Mouse (Mus musculus) liver, embryonic 12.5 days (tissue): Measurements from ENCODE around the gene Cox6a1. TPM values are rescaled to one million over a fixed set of nuclear protein-coding genes. Genes with fewer than 3 reads are reported as not detected.
"Not testable (repeated sequence)": the region's sequence is repeated elsewhere in the genome, so short reads cannot be mapped to it uniquely, and the experiment has no call there.

ENCODE experiments used
- ATAC-seq: fragments of 200-750 bp; cut with Nextera tagmentation; 2 replicates; pipeline ENCODE4 v1.8.0; 2017; ENCODE audit warnings: moderate number of reproducible peaks, mild to moderate bottlenecking, moderate library complexity
- H3K27ac ChIP-seq: fragments of 300-500 bp; sonication (generic); 2 replicates; pipeline ENCODE4 v1.5.1; 2016; ENCODE audit warnings: mild to moderate bottlenecking
- H3K27me3 ChIP-seq: fragments of 300-500 bp; sonication (generic); replicated peaks from 2 replicates; pipeline ENCODE4 v1.6.1; 2016; ENCODE audit warnings: mild to moderate bottlenecking, moderate library complexity
- H3K36me3 ChIP-seq: fragments of 300-500 bp; sonication (generic); 2 replicates; pipeline ENCODE4 v1.6.1; 2016; ENCODE audit warnings: mild to moderate bottlenecking, moderate library complexity
- H3K4me1 ChIP-seq: fragments of 300-500 bp; sonication (generic); 2 replicates; pipeline ENCODE4 v1.6.1; 2016
- H3K4me2 ChIP-seq: fragments of 300-500 bp; sonication (generic); 2 replicates; pipeline ENCODE4 v1.6.1; 2016; ENCODE audit warnings: mild to moderate bottlenecking, moderate library complexity
- H3K4me3 ChIP-seq: fragments of 300-500 bp; sonication (generic); 2 replicates; pipeline ENCODE4 v1.5.1; 2016; ENCODE audit warnings: mild to moderate bottlenecking, moderate library complexity
- H3K9ac ChIP-seq: fragments of 300-500 bp; sonication (generic); 2 replicates; pipeline ENCODE4 v1.6.1; 2016; ENCODE audit warnings: mild to moderate bottlenecking, moderate library complexity
- H3K9me3 ChIP-seq: fragments of 300-500 bp; sonication (generic); replicated peaks from 2 replicates; pipeline ENCODE4 v1.6.1; 2016; ENCODE audit warnings: mild to moderate bottlenecking, moderate library complexity
- WGBS: fragments of 180-500 bp; shearing (Covaris S2); methylation state at CpG from one replicate; pipeline ENCODE4 v1.1.7; 2016; ENCODE audit not compliant: insufficient replicate concordance; 5-methylcytosine and 5-hydroxymethylcytosine counted together
- polyA plus RNA-seq: library from polyadenylated mRNA; unstranded; fragments of >200 nt; fragmentation: Nextera tagmentation; extraction: Ambion mirVana; gene quantifications from 2 replicates; pipeline ENCODE4 v1.2.1, GENCODE M21; 2016

Cox6a1 gene
- polyA plus RNA-seq: 783 and 814 TPM in 2 replicates

DNA sequence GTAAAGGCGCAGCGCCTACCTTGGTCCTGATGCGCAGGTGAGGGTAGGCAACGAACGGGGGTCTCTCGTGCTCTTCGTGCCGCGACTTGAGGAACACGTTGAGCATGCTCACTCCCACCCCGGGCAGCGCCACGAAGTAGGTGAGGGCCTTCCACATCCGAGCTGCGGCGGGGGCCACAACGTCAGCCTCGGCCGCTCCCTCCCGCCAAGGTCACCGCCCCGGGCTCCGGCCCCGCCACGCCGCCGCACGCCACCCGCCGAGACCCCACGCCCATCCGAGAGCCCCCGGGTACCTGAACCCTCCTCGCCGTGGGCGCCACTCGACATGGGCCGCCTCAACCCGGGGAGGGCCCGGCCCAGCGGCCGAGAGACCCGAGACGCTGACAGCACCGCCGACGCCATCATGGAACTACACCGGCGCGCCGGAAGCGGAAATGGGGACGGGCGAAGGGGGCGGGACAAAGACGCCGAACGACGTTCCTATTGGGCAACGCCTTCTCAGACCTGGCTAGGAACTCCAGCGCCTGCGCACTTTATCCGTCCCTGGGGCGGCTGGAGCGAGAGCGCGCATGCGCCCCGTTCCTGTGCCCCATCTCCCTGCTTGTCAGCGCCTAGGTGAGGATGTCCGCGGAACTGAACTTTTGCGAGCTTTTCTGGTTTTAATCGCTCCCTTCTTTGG, at the start of gene Cox6a1:
Gene Cox6a1, minus strand, starts transcription at position 436 of the 679 bp plus-strand sequence.
- Histone ChIP-seq H3K4me1 (peaks cover 20% of the 10 kb centered on the region), H3K9me3 (no peaks in the 10 kb centered on the region), H3K4me3 (peak within 1 kb of the TSS; percentile 95), H3K9ac (peak within 1 kb of the TSS; percentile 90), H3K27me3 (no peaks in the 10 kb centered on the region), H3K4me2 (peak within 1 kb of the TSS; percentile 92), H3K27ac (peak within 1 kb of the TSS; percentile 83), H3K36me3 (peaks cover 31% of the 10 kb centered on the region)
- under 1% methylated on average over 62 of the region's 74 CpGs for WGBS
- peak; percentile 92 for ATAC-seq

DNA sequence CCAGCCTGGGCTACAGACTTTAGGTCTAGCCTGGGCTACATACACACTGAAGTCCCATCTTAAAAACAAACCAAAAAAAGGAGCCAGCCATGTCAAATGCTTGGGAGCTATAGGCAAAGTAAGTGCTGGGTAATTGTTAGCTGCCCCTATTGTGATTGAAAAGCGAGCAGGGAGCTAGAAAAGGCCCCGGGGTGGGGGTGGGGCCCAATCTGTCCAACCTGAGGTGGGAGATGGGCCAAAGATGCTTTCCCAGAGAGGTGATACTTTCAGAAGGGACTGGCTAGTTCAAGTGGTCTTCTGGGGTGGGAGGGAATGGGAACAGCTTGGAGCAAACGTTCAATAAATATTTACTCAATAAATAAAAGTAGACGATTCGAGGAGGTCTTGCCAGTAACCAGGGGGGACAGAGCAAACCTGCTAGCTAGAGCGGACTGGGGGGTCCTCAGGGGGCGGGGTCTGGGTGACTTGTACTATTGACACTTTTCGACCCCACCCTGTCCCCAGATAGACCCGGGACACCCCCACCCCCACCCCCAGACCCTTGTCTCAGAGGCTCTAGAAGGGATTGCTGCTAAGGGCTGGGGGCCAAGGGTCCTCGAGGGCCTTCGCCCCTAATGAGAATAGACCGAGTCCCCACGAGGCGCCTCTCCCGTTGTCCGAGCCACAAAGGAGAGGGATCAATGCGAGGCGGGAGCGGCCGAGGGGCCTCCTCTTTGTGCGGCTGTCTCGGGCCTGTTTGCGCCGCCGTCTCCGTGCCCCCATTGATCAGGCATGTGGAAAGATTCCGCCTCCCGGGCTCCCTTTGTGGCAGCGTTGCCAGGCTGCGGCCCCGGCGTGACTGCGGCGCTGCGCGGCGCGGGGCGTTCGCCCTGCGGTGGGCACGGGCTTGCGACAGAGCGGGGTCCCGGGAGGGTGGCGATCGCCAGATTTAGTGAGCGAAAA, 49.3 kb upstream of the Cox6a1 start:
- Histone ChIP-seq H3K4me1 (no peaks in the 10 kb centered on the region; the same call in 1 of the 2 replicates), H3K9me3 (no peaks in the 10 kb centered on the region), H3K4me2 (peak overlapping the region; percentile 62), H3K9ac (no peak overlapping the region), H3K27me3 (peaks cover 84% of the 10 kb centered on the region), H3K27ac (no peak overlapping the region), H3K36me3 (no peaks in the 10 kb centered on the region), H3K4me3 (peak overlapping the region; percentile 38)
- WGBS: 7% methylated on average over 48 of the region's 48 CpGs
- no peak for ATAC-seq

DNA sequence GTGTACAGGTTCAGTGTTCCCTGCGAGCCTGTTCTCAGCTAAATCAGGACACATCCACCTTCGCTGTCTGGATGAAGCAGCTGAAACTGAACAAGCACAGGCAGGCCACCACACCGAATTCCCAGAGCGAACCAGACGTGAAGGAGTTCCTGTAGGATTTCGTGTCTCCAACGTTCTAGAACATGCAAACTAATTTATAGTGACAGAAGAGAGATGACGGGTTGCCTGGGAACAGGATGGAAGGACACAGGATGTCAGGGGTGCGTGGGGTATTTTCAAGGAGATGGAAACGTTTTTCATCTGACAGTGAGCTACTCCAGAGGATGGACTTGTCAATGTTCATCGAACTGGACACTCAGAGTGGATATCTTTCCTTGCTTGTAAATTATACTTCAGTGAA, 47.9 kb upstream of the Cox6a1 start:
- H3K9ac ChIP-seq: no peak overlapping the region
- H3K4me3 ChIP-seq: no peak overlapping the region
- H3K36me3 ChIP-seq: no peaks in the 10 kb centered on the region
- no peak overlapping the region for H3K4me2 ChIP-seq
- H3K4me1 ChIP-seq: no peaks in the 10 kb centered on the region; the same call in 1 of the 2 replicates
- ATAC-seq: no peak
- WGBS: 54% methylated on average over 11 of the region's 11 CpGs
- H3K27me3 ChIP-seq: peaks cover 87% of the 10 kb centered on the region
- no peak overlapping the region for H3K27ac ChIP-seq
- no peaks in the 10 kb centered on the region for H3K9me3 ChIP-seq

DNA sequence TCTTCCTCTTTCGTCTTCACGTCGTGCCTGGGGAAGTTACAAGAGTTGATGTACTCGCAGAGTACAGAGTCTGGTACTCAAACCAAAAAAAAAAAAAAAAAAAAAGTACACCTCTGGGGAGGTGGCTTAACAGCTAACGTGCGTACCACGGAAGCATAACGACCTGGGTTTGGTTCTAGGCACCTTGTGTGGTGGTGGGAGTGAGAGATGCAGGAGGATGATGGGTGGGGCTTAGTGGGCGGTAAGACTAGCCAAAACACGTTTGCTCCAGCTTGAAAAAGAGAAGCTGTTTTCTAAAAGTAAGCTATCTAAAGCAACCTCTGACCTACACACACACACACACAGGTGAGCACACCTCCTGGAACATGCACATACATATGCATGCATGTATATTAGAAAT, 46.1 kb upstream of the Cox6a1 start:
- WGBS: 11% methylated on average over 10 of the region's 10 CpGs
- ATAC-seq: no peak
- no peaks in the 10 kb centered on the region; the same call in 1 of the 2 replicates for H3K4me1 ChIP-seq
- H3K4me2 ChIP-seq: no peak overlapping the region
- no peak overlapping the region for H3K27ac ChIP-seq
- no peak overlapping the region for H3K9ac ChIP-seq
- no peaks in the 10 kb centered on the region for H3K9me3 ChIP-seq
- H3K27me3 ChIP-seq: peaks cover 86% of the 10 kb centered on the region
- H3K36me3 ChIP-seq: no peaks in the 10 kb centered on the region
- no peak overlapping the region for H3K4me3 ChIP-seq

DNA sequence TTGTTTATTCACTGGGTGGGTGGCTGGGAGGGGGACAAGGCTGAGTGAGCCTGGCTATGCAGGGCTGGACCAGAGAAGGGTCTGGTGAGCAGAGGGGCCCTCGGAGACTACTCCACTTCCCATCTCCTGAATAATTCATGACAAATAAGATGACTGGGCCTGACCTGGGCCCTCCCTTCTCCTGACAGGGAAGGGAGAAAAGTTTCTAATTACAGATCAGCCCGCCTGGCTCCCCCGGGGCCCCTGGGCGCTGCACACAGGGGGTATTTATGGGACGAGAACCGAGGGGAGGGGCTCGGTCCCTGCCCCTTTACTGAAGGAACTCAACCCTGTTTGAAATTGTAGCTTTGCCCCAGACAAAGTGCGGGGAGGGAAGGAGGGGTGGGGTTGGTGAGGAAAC, 45.4 kb upstream of the Cox6a1 start:
- Histone ChIP-seq H3K27me3 (peaks cover 86% of the 10 kb centered on the region), H3K27ac (no peak overlapping the region), H3K4me1 (no peaks in the 10 kb centered on the region; the same call in 1 of the 2 replicates), H3K9me3 (no peaks in the 10 kb centered on the region), H3K4me3 (no peak overlapping the region), H3K9ac (no peak overlapping the region), H3K4me2 (no peak overlapping the region), H3K36me3 (no peaks in the 10 kb centered on the region)
- 12% methylated on average over 8 of the region's 8 CpGs for WGBS
- no peak for ATAC-seq

DNA sequence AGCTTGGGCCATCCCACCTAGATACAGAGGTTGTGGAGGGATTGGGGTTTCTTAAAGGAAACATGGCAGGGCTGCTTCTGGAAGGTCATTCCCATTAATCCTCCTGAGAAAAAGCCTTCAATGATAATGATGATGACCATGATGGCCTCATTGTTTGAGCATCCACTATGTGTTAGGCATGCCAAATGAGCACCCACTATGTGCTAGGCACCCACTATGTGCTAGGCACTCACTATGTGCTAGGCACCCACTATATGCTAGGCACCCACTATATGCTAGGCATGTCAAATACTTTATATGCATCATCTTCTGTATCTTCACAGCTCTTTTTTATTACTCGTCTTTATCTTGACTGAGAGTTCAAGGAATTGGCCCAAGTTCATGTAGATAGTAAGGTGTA, 44.2 kb upstream of the Cox6a1 start:
- ATAC-seq: no peak
- WGBS: 50% methylated on average over 1 of the region's 1 CpGs

DNA sequence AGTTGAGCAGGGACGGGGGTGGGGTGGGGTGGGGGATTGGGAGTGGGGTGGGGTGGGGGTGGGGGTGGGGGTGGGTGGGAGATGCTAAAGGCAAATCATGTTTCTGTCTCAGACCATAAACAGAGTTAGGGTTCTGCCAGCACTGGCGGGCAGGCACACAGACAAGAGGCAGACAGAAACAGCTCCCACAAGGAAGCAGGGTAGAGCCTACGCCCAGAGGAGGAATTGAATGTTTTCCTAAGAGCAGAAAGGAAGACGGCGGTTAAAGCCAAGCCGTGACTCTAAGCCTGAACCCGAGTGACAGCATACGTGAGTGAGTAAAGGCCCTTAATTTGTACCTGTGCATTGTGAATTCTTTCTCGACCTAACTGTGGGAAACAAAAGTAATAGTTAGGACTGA, 43.2 kb upstream of the Cox6a1 start:
- no peak overlapping the region for H3K27ac ChIP-seq
- no peaks in the 10 kb centered on the region for H3K9me3 ChIP-seq
- H3K4me3 ChIP-seq: no peak overlapping the region
- H3K36me3 ChIP-seq: no peaks in the 10 kb centered on the region
- no peak for ATAC-seq
- 37% methylated on average over 9 of the region's 9 CpGs for WGBS
- H3K9ac ChIP-seq: no peak overlapping the region
- H3K27me3 ChIP-seq: peaks cover 64% of the 10 kb centered on the region
- no peak overlapping the region for H3K4me2 ChIP-seq
- H3K4me1 ChIP-seq: no peaks in the 10 kb centered on the region

More for the DNA sequence above, 44.2 kb upstream of the Cox6a1 start:
- no peak overlapping the region for H3K9ac ChIP-seq
- no peaks in the 10 kb centered on the region for H3K36me3 ChIP-seq
- H3K9me3 ChIP-seq: no peaks in the 10 kb centered on the region
- H3K27me3 ChIP-seq: peaks cover 74% of the 10 kb centered on the region
- no peak overlapping the region for H3K27ac ChIP-seq
- no peak overlapping the region for H3K4me3 ChIP-seq
- no peak overlapping the region for H3K4me2 ChIP-seq
- H3K4me1 ChIP-seq: no peaks in the 10 kb centered on the region

DNA sequence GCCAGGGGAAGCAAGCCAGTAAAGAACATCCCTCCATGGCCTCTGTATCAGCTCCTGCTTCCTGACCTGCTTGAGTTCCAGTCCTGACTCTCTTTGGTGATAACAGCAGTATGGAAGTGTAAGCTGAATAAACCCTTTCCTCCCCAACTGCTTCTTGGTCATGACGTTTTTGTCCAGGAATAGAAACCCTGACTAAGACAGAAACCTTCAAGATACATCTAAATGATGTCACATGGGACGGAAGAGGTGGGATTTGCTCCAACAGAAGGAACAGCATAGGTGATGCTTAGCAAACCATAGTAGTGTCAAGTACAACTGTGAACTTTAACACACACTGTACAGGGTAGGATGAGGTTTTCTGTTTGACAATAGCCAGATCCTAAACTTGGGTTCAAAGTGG, 30.1 kb upstream of the Cox6a1 start:
- not testable (repeated sequence) for H3K4me2 ChIP-seq, H3K4me1 ChIP-seq, H3K9ac ChIP-seq, H3K9me3 ChIP-seq, ATAC-seq, H3K4me3 ChIP-seq, H3K27ac ChIP-seq, H3K36me3 ChIP-seq
- 45% methylated on average over 2 of the region's 2 CpGs for whole genome bisulfite sequencing
- H3K27me3 ChIP-seq: peaks cover 12% of the 10 kb centered on the region

DNA sequence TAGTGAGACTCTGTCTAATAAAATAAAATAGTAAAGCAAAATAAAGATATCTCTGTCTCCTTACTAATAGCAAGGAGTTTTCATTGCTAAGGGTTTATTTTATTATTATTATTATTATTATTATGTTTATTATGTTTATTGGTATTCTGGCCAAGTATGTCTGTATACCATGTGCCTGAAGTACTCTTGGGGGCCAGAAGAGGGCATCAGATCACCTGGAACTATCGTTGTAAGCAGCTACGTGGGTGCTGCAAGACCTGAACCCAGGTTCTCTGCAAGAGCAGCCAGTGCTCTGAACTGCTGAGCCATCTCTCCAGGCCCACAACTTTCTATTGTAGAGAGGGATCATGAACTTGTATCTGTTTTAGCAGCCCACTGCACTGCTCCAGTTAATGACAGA, 26.7 kb upstream of the Cox6a1 start:
- no peak overlapping the region for H3K4me2 ChIP-seq
- ATAC-seq: no peak
- H3K36me3 ChIP-seq: no peaks in the 10 kb centered on the region
- no peaks in the 10 kb centered on the region for H3K4me1 ChIP-seq
- WGBS: 57% methylated on average over 2 of the region's 2 CpGs
- no peaks in the 10 kb centered on the region for H3K9me3 ChIP-seq
- no peak overlapping the region for H3K27ac ChIP-seq
- H3K9ac ChIP-seq: no peak overlapping the region
- H3K27me3 ChIP-seq: peaks cover 43% of the 10 kb centered on the region
- H3K4me3 ChIP-seq: no peak overlapping the region

DNA sequence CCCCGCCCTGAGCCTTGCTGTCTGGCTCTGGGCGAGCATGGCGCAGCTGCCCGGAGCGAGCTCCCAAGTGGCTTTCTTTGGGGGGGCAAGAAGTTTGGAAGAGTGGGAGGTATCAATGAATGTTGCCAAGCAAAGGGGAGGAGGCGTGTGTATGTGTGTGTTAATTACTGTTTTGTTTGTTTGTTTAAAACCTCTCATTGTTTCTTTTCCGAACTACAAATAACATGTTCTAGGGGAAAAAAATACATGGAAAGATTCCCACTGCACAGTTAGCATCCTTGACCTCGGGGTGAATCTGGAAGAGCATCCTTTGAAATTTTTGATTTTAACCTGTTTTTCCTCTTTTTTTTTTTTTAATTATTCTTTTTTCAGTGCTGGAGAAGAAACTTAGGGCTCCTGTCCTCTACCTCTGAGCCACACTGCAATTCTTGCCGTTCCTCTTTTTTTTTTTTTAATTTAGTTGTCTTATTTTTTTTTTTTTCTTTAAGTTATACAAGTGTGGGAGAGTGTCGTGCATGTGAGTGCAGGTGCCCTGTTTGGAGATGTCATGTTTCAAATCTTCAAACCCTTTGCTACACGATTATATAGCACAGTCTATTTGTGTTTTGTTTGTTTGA, 25.5 kb upstream of the Cox6a1 start:
- Histone ChIP-seq H3K27ac (no peak overlapping the region), H3K27me3 (peaks cover 44% of the 10 kb centered on the region), H3K9ac (no peak overlapping the region; the same call in 1 of the 2 replicates)

DNA sequence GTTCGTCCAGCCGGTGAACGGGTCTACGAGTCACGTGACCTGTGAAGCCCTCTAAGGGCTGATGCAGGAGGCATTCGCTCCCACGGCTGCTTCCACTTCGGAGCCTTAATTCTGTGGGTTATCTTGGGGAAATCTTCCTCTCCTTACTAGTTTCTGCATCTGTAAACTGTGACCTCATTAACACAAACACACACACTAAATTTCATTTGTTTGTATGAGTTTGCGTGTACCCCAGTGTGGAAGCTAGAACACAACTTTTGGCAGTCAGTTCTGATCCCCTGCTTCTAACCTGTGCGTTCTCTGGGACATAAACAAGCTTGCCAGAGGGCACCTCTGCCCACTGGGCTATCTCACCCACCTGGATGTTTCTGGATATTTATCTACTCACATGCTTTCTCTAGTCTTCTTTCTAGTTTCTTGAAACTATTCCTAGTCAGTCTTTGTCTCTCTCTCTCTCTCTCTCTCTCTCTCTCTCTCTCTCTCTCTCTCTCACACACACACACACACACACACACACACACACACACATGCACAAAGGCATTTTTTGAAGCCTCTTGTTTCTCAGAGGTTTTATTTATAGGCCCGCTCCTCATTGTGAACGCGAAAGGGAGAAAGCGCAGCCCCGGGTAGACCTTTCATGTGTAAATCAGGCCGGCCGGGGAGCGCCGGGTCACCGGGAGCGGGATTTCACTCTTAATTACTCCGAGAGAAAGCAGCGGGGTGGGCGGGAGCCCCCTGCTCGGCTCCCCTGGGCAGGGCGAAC, 24.8 kb upstream of the Cox6a1 start:
- Histone ChIP-seq H3K36me3 (no peaks in the 10 kb centered on the region), H3K4me2 (peak overlapping the region; percentile 38; the same call in 1 of the 2 replicates), H3K9me3 (no peaks in the 10 kb centered on the region), H3K27me3 (peaks cover 44% of the 10 kb centered on the region), H3K27ac (no peak overlapping the region), H3K4me1 (no peaks in the 10 kb centered on the region), H3K4me3 (no peak overlapping the region), H3K9ac (no peak overlapping the region; the same call in 1 of the 2 replicates)
- no peak for ATAC-seq
- WGBS: 17% methylated on average over 26 of the region's 26 CpGs

More for the DNA sequence above, 25.5 kb upstream of the Cox6a1 start:
- no peak for ATAC-seq
- no peaks in the 10 kb centered on the region for H3K36me3 ChIP-seq
- H3K4me3 ChIP-seq: no peak overlapping the region
- H3K4me1 ChIP-seq: no peaks in the 10 kb centered on the region
- H3K9me3 ChIP-seq: no peaks in the 10 kb centered on the region
- WGBS: 22% methylated on average over 11 of the region's 11 CpGs
- peak overlapping the region; percentile 38; the same call in 1 of the 2 replicates for H3K4me2 ChIP-seq
